Mouse (Mus musculus) ES-Bruce4 (cell line): ENCODE measurements at regions not wholly inside any gene's neighbourhood (a gene's known extent, or its start where the extent isn't known, plus 50 kb on each side); places are given as distances from the start of the nearest gene placed in this dataset.

Experiments
- H3K27ac ChIP-seq: 2 replicates; pipeline ENCODE4 v1.5.1; 2012; ENCODE audit warnings: low read length, inconsistent platforms; ENCODE audit not compliant: insufficient read depth
- H3K27me3 ChIP-seq: 2 replicates; pipeline ENCODE4 v1.6.1; 2012; ENCODE audit warnings: mild to moderate bottlenecking, low read length, inconsistent platforms; ENCODE audit not compliant: control insufficient read depth, poor library complexity, insufficient read depth, severe bottlenecking
- H3K36me3 ChIP-seq: 2 replicates; pipeline ENCODE4 v1.6.1; 2012; ENCODE audit warnings: inconsistent platforms, mild to moderate bottlenecking, low read length, moderate library complexity; ENCODE audit not compliant: control insufficient read depth, poor library complexity, insufficient read depth, severe bottlenecking
- H3K4me1 ChIP-seq: one replicate; pipeline ENCODE4 v1.8.1; 2011; ENCODE audit warnings: low read length; ENCODE audit not compliant: control insufficient read depth, insufficient read depth
- H3K4me3 ChIP-seq: 2 replicates; pipeline ENCODE4 v1.5.1; 2011; ENCODE audit warnings: low read depth, mild to moderate bottlenecking, low read length
- H3K9ac ChIP-seq: 2 replicates; pipeline ENCODE4 v1.6.1; 2012; ENCODE audit warnings: low read depth, mild to moderate bottlenecking, inconsistent platforms; ENCODE audit not compliant: poor library complexity, severe bottlenecking
- H3K9me3 ChIP-seq: replicated peaks from 2 replicates; pipeline ENCODE4 v1.6.1; 2012; ENCODE audit warnings: mild to moderate bottlenecking, low read length, inconsistent platforms; ENCODE audit not compliant: control insufficient read depth, poor library complexity, insufficient read depth, severe bottlenecking
- CTCF ChIP-seq: IDR thresholded peaks from one replicate; pipeline ENCODE4 v1.8.1; 2011; ENCODE audit warnings: low read depth, low read length
- EP300 ChIP-seq: IDR thresholded peaks from 2 replicates; pipeline ENCODE4 v1.6.1; 2011; ENCODE audit warnings: low read depth, low read length; ENCODE audit not compliant: insufficient read depth
- POLR2A ChIP-seq: IDR thresholded peaks from one replicate; pipeline ENCODE4 v1.8.1; 2011; ENCODE audit warnings: low read length; ENCODE audit not compliant: insufficient read depth

GRCm38 (mm10) chr6:140895441-140895840 lies 166.4 kb downstream of the Gm11077 start:
- H3K9ac ChIP-seq: no peak overlapping the region
- H3K9me3 ChIP-seq: no peaks in the 10 kb centered on the region
- H3K4me1 ChIP-seq: no peaks in the 10 kb centered on the region
- H3K36me3 ChIP-seq: no peaks in the 10 kb centered on the region
- 0 out of 2 replicates have a peak, but pooled peaks cover 2% of the 10 kb centered on the region for H3K27me3 ChIP-seq
- TF ChIP-seq EP300: no peak
- no peak for TF ChIP-seq CTCF
- no peak for TF ChIP-seq POLR2A
- no peak overlapping the region for H3K4me3 ChIP-seq
- H3K27ac ChIP-seq: no peak overlapping the region

DNA sequence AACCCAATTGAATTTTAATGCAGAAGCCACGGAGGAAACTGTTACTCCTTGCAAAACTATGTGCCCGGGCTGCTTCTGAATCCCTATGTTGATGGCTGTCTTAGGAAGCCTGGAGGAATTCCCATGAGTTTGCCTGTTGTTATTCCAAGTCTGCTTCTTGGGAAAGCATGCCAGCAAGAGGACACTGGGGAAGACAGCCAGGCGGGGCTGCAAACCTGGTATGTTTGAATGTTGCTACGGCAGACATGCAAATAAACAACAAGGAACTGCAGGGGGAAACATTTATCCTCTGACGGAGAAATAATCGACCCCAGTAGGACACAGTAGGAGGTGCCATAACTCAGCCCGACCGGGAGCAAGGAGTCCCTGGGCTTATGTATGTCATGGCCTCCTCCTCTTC lies 168.0 kb downstream of the Gm11077 start:
- Histone ChIP-seq H3K27ac (no peak overlapping the region), H3K9ac (no peak overlapping the region), H3K27me3 (0 out of 2 replicates have a peak, but pooled peaks cover 2% of the 10 kb centered on the region), H3K9me3 (no peaks in the 10 kb centered on the region), H3K4me1 (no peaks in the 10 kb centered on the region), H3K36me3 (no peaks in the 10 kb centered on the region), H3K4me3 (no peak overlapping the region)
- TF ChIP-seq POLR2A: no peak
- TF ChIP-seq CTCF: no peak
- TF ChIP-seq EP300: no peak

DNA sequence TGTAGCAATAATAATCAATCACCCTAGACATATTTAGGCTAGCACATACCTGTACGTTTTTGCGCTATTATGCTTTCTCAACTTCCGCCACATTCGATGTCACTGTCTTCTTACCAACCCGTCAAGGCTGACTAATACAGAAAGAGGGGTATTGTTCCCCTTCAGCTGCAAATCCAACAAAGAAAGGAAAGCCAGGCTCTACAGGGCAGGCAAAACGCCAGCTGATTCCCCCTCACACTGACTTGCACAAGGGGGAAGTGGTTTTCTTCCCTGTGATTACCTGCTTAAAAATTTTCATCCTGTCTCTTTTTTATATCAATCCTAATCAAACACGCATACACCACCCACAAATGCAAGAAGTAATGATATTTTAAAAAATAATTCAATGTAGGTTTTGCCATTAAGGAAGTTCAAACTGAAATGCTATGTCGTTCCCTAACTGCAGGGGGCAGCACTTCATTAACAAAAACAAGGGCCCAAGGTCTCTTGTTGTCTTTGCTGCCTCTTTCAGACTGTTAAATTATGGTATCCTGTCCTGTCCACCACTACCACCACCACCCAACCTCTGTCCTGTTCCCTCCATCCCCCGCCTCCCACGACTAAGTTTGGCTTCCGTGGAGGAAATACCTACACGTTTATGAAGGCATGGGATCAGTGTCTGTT lies 195.4 kb downstream of the Gm11077 start:
- TF ChIP-seq POLR2A (no peak), CTCF (no peak)
- Histone ChIP-seq H3K9ac (no peak overlapping the region), H3K4me3 (no peak overlapping the region), H3K36me3 (no peaks in the 10 kb centered on the region), H3K4me1 (no peaks in the 10 kb centered on the region), H3K27me3 (no peaks in the 10 kb centered on the region), H3K9me3 (no peaks in the 10 kb centered on the region), H3K27ac (no peak overlapping the region)

GRCm38 (mm10) chr6:140927616-140928015 lies 198.5 kb downstream of the Gm11077 start:
- TF ChIP-seq CTCF (no peak), EP300 (no peak)
- no peaks in the 10 kb centered on the region for H3K36me3 ChIP-seq
- H3K27ac ChIP-seq: no peak overlapping the region
- H3K4me3 ChIP-seq: no peak overlapping the region
- H3K9ac ChIP-seq: no peak overlapping the region
- H3K4me1 ChIP-seq: no peaks in the 10 kb centered on the region
- no peaks in the 10 kb centered on the region for H3K27me3 ChIP-seq
- H3K9me3 ChIP-seq: no peaks in the 10 kb centered on the region

DNA sequence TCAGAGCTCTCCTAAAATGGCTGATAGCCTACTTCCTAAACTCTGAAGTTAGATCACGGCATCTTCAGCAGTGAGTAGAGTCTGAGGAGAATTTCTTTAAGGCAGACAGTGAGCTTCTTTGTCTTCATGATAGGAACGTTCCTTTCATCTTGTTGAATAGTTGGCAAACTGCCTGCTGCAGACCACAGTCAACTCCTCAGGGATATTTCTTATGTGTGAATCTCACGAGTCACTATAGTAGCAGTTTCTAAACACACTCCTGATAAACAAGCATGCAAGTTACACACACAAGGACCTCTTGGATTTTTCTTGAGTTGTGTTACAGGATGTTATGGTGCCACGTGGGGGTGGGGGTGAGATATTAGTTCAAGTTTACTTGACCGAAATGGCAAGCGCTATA lies 205.2 kb downstream of the Gm11077 start:
- TF ChIP-seq CTCF: no peak
- TF ChIP-seq EP300: no peak
- TF ChIP-seq POLR2A: no peak
- H3K9ac ChIP-seq: no peak overlapping the region
- H3K27me3 ChIP-seq: no peaks in the 10 kb centered on the region

GRCm38 (mm10) chr6:140938025-140938424 lies 208.9 kb downstream of the Gm11077 start:
- Histone ChIP-seq H3K9me3 (no peaks in the 10 kb centered on the region), H3K4me3 (no peak overlapping the region), H3K4me1 (no peaks in the 10 kb centered on the region), H3K36me3 (no peaks in the 10 kb centered on the region), H3K27me3 (no peaks in the 10 kb centered on the region), H3K9ac (no peak overlapping the region), H3K27ac (no peak overlapping the region)
- no peak for TF ChIP-seq EP300
- no peak for TF ChIP-seq POLR2A
- TF ChIP-seq CTCF: no peak

More for the DNA sequence above, 205.2 kb downstream of the Gm11077 start:
- H3K4me1 ChIP-seq: no peaks in the 10 kb centered on the region
- H3K36me3 ChIP-seq: no peaks in the 10 kb centered on the region
- H3K4me3 ChIP-seq: no peak overlapping the region
- H3K27ac ChIP-seq: no peak overlapping the region
- no peaks in the 10 kb centered on the region for H3K9me3 ChIP-seq
